24 mouse cellular contexts compared by ENCODE assay signal in genomic region chr2:30555257-30555656, GRCm38 (mm10). TPM values are rescaled to one million over a fixed set of nuclear protein-coding genes. Genes with fewer than 3 reads are reported as not detected.
DNase-seq lines count a peak whose midpoint lies in the region; ATAC-seq lines count a peak whose summit lies in the region.
"Had no signal": no experiment of that assay in that cellular context is flagged by ENCODE, and none has a peak within 500 bp of the region (broad histone marks: within the 10 kb centered on the region; RNA-seq: fewer than 3 reads in every experiment).

No protein-coding gene starts in this region.

- H3K4me2 ChIP-seq in kidney, embryonic 16.5 days (replicated peaks; ENCODE audit: low read depth, low read length): no peak overlapping the region
- H3K4me2 ChIP-seq in midbrain, embryonic 11.5 days: no peak overlapping the region
- H3K4me2 ChIP-seq: forebrain, embryonic 13.5 days; heart, embryonic 12.5 days; intestine, embryonic 15.5 days; liver, embryonic 12.5 days; midbrain, embryonic 13.5 days; neural tube, embryonic 13.5 days had no signal

- ATAC-seq in kidney, embryonic 16.5 days (ENCODE audit: low FRiP score, low TSS enrichment): 0 out of 2 replicates have a peak, but pooled peaks have one; percentile 11
- no peak for ATAC-seq in midbrain, embryonic 11.5 days (ENCODE audit: low FRiP score)
- no peak for ATAC-seq in megakaryocyte progenitor cell, adult 5-6 weeks (replicated peaks; ENCODE audit: poor library complexity)
- ATAC-seq: CD4-positive, CD25-positive, alpha-beta regulatory T cell, adult 4 months; forebrain, embryonic 13.5 days; hindbrain, embryonic 16.5 days; intestine, embryonic 15.5 days; liver, embryonic 12.5 days; liver, postnatal 0 days; midbrain, embryonic 13.5 days had no signal

- 74% methylated on average over 9 of the region's 9 CpGs for WGBS in kidney, embryonic 16.5 days
- 86% methylated on average over 9 of the region's 9 CpGs for WGBS in midbrain, embryonic 10.5 days
- 84% methylated on average over 9 of the region's 9 CpGs for WGBS in midbrain, embryonic 11.5 days

- 0 out of 2 replicates have a peak, but pooled peaks cover 6% of the 10 kb centered on the region for H3K4me1 ChIP-seq in kidney, embryonic 16.5 days (ENCODE audit: insufficient read depth, low read length)
- peaks cover 16% of the 10 kb centered on the region for H3K4me1 ChIP-seq in midbrain, embryonic 10.5 days
- H3K4me1 ChIP-seq in midbrain, embryonic 11.5 days (ENCODE audit: control insufficient read depth, insufficient read depth, low read length): no peaks in the 10 kb centered on the region
- H3K4me1 ChIP-seq: heart, embryonic 12.5 days; intestine, embryonic 15.5 days had no signal

- no peak overlapping the region for H3K4me3 ChIP-seq in kidney, embryonic 16.5 days (ENCODE audit: low read length)
- no peak overlapping the region for H3K4me3 ChIP-seq in midbrain, embryonic 10.5 days
- H3K4me3 ChIP-seq in midbrain, embryonic 11.5 days (ENCODE audit: low read depth, low read length): no peak overlapping the region
- H3K4me3 ChIP-seq: forebrain, embryonic 13.5 days; heart, embryonic 12.5 days; intestine, embryonic 15.5 days; liver, embryonic 12.5 days; midbrain, embryonic 13.5 days; neural tube, embryonic 13.5 days had no signal

- H3K27me3 ChIP-seq in kidney, embryonic 16.5 days (ENCODE audit: insufficient read depth, low read length): no peaks in the 10 kb centered on the region
- H3K27me3 ChIP-seq in midbrain, embryonic 10.5 days (ENCODE audit: low read depth, poor library complexity, severe bottlenecking): no peaks in the 10 kb centered on the region
- H3K27me3 ChIP-seq in midbrain, embryonic 11.5 days (ENCODE audit: control insufficient read depth, insufficient read depth, low read length): no peaks in the 10 kb centered on the region
- H3K27me3 ChIP-seq: forebrain, embryonic 13.5 days; heart, embryonic 12.5 days; intestine, embryonic 15.5 days; liver, embryonic 12.5 days; midbrain, embryonic 13.5 days; neural tube, embryonic 13.5 days had no signal

- peak; percentile 24 to 57 for DNase-seq in cerebellum, postnatal 25 days
- no peak for DNase-seq in cerebellum, adult 11 months
- no peak for DNase-seq in kidney, postnatal 25 days
- no peak for DNase-seq in midbrain, embryonic 10.5 days (ENCODE audit: low spot score)
- DNase-seq in midbrain, embryonic 11.5 days (ENCODE audit: low spot score, missing footprints): no peak
- DNase-seq: adrenal gland, postnatal 14 days; gastrocnemius, postnatal 25 days; heart, adult 11 months; heart, postnatal 14 days; kidney, adult 2 months; liver, postnatal 0 days; right cerebral cortex, postnatal 4 days; thymus, postnatal 4 days had no signal

- H3K36me3 ChIP-seq in kidney, embryonic 16.5 days (ENCODE audit: insufficient read depth, low read length): no peaks in the 10 kb centered on the region
- H3K36me3 ChIP-seq in midbrain, embryonic 10.5 days: no peaks in the 10 kb centered on the region
- H3K36me3 ChIP-seq in midbrain, embryonic 11.5 days (ENCODE audit: control insufficient read depth, insufficient read depth, low read length): no peaks in the 10 kb centered on the region
- H3K36me3 ChIP-seq: heart, embryonic 12.5 days; intestine, embryonic 15.5 days; liver, embryonic 12.5 days; midbrain, embryonic 13.5 days; neural tube, embryonic 13.5 days had no signal

- H3K9ac ChIP-seq in kidney, embryonic 16.5 days (replicated peaks; ENCODE audit: low read length): no peak overlapping the region
- no peak overlapping the region for H3K9ac ChIP-seq in midbrain, embryonic 11.5 days (ENCODE audit: low read length)
- H3K9ac ChIP-seq: forebrain, embryonic 13.5 days; heart, embryonic 12.5 days; intestine, embryonic 15.5 days; liver, embryonic 12.5 days; liver, postnatal 0 days; midbrain, embryonic 13.5 days; neural tube, embryonic 13.5 days had no signal

- H3K9me3 ChIP-seq in kidney, embryonic 16.5 days (ENCODE audit: low read length): no peaks in the 10 kb centered on the region
- H3K9me3 ChIP-seq in midbrain, embryonic 10.5 days (replicated peaks): no peaks in the 10 kb centered on the region
- no peaks in the 10 kb centered on the region for H3K9me3 ChIP-seq in midbrain, embryonic 11.5 days (ENCODE audit: control insufficient read depth, low read length)
- H3K9me3 ChIP-seq: forebrain, embryonic 13.5 days; heart, embryonic 12.5 days; intestine, embryonic 15.5 days; liver, embryonic 12.5 days; midbrain, embryonic 13.5 days; neural tube, embryonic 13.5 days had no signal

- H3K27ac ChIP-seq in kidney, embryonic 16.5 days (ENCODE audit: low read length): no peak overlapping the region
- peak overlapping the region; percentile 42 for H3K27ac ChIP-seq in midbrain, embryonic 10.5 days (replicated peaks)
- H3K27ac ChIP-seq in midbrain, embryonic 11.5 days (ENCODE audit: low read depth, low read length): no peak overlapping the region
- H3K27ac ChIP-seq: forebrain, embryonic 13.5 days; intestine, embryonic 15.5 days; kidney, postnatal 0 days; liver, embryonic 12.5 days; midbrain, embryonic 13.5 days; neural tube, embryonic 13.5 days had no signal

RNA-seq across cellular contexts. Expression of gene Cstad, which starts 39.6 kb away (rescaled TPM):
- 1.5 and 2.5 TPM in 2 replicates for polyA plus RNA-seq in kidney, embryonic 16.5 days (2015; fragmentation: Nextera tagmentation; extraction: Ambion mirVana)
- polyA plus RNA-seq in midbrain, embryonic 10.5 days (2016; fragmentation: Nextera tagmentation; extraction: Ambion mirVana): 0.20 and 0.34 TPM in 2 replicates
- 0.21 and 0.74 TPM in 2 replicates for polyA plus RNA-seq in midbrain, embryonic 11.5 days (2014; fragmentation: Nextera tagmentation; extraction: Ambion mirVana)
- total RNA-seq in megakaryocyte progenitor cell, adult 5-6 weeks (2015): 1.3 TPM in 1 of 2 replicates, not detected in the other
- total RNA-seq in megakaryocyte progenitor cell, adult 5-6 weeks (2017): not detected in 2 replicates

Comparison
In these comparisons a context has a peak if more than half of its experiments do, and no peak if none do; other contexts are left out.
1. DNase-seq: peak in cerebellum, postnatal 25 days (2 of 2); none in cerebellum, adult 11 months (single experiment), kidney, postnatal 25 days (0 of 2), midbrain, embryonic 10.5 days (single experiment) and midbrain, embryonic 11.5 days (single experiment).